Mouse (Mus musculus) limb, embryonic 12.5 days (tissue): ENCODE data around the gene Fam173b. TPM values are rescaled to one million over a fixed set of nuclear protein-coding genes. Genes with fewer than 3 reads are reported as not detected.

Experiments
- ATAC-seq: fragments of 200-750 bp; cut with Nextera tagmentation; 2 replicates; pipeline ENCODE4 v1.8.0; 2017; ENCODE audit warnings: low read depth, moderate TSS enrichment; ENCODE audit not compliant: insufficient number of reproducible peaks, insufficient read depth, low FRiP score, low TSS enrichment
- H3K27ac ChIP-seq: fragments of 300-500 bp; sonication (generic); 2 replicates; pipeline ENCODE4 v1.5.1; 2016; ENCODE audit warnings: mild to moderate bottlenecking, moderate library complexity
- H3K27me3 ChIP-seq: fragments of 300-500 bp; sonication (generic); 2 replicates; pipeline ENCODE4 v1.6.1; 2016; ENCODE audit warnings: mild to moderate bottlenecking, moderate library complexity
- H3K36me3 ChIP-seq: fragments of 300-500 bp; sonication (generic); 2 replicates; pipeline ENCODE4 v1.6.1; 2016; ENCODE audit warnings: mild to moderate bottlenecking, moderate library complexity
- H3K4me1 ChIP-seq: fragments of 300-500 bp; sonication (generic); replicated peaks from 2 replicates; pipeline ENCODE4 v1.6.1; 2016
- H3K4me2 ChIP-seq: fragments of 300-500 bp; sonication (generic); 2 replicates; pipeline ENCODE4 v1.6.1; 2016; ENCODE audit warnings: mild to moderate bottlenecking, moderate library complexity
- H3K4me3 ChIP-seq: fragments of 300-500 bp; sonication (generic); replicated peaks from 2 replicates; pipeline ENCODE4 v1.5.1; 2016; ENCODE audit warnings: mild to moderate bottlenecking
- H3K9ac ChIP-seq: fragments of 300-500 bp; sonication (generic); replicated peaks from 2 replicates; pipeline ENCODE4 v1.6.1; 2016; ENCODE audit warnings: mild to moderate bottlenecking, moderate library complexity
- H3K9me3 ChIP-seq: fragments of 300-500 bp; sonication (generic); 2 replicates; pipeline ENCODE4 v1.6.1; 2016; ENCODE audit warnings: mild to moderate bottlenecking, moderate library complexity
- WGBS: fragments of 180-500 bp; shearing (Covaris S2); methylation state at CpG from one replicate; pipeline ENCODE4 v1.1.7; 2016; 5-methylcytosine and 5-hydroxymethylcytosine counted together
- polyA plus RNA-seq: library from polyadenylated mRNA; unstranded; fragments of >200 nt; fragmentation: Nextera tagmentation; extraction: Ambion mirVana; gene quantifications from 2 replicates; pipeline ENCODE4 v1.2.1, GENCODE M21; 2016

The Fam173b gene
- polyA plus RNA-seq, 1 experiment from 2014 or later: 11.2 TPM

GRCm38 (mm10) chr15:31636091-31636595 is 34.5 kb downstream of the Fam173b start:
- WGBS: 83% methylated on average over 9 of the region's 9 CpGs
- peaks cover 6% of the 10 kb centered on the region for H3K9me3 ChIP-seq
- no peak overlapping the region for H3K27ac ChIP-seq
- H3K9ac ChIP-seq: no peak overlapping the region
- ATAC-seq: no peak
- no peaks in the 10 kb centered on the region for H3K27me3 ChIP-seq
- H3K36me3 ChIP-seq: no peaks in the 10 kb centered on the region
- H3K4me3 ChIP-seq: no peak overlapping the region
- no peak overlapping the region for H3K4me2 ChIP-seq
- H3K4me1 ChIP-seq: no peaks in the 10 kb centered on the region; the same call in 1 of the 2 replicates

GRCm38 (mm10) chr15:31647225-31647624 is 45.6 kb downstream of the Fam173b start:
- no peak overlapping the region for H3K9ac ChIP-seq
- 0 out of 2 replicates have a peak, but pooled peaks cover 5% of the 10 kb centered on the region for H3K27me3 ChIP-seq
- no peaks in the 10 kb centered on the region for H3K36me3 ChIP-seq
- ATAC-seq: no peak
- WGBS: 79% methylated on average over 6 of the region's 6 CpGs
- no peak overlapping the region for H3K27ac ChIP-seq
- peaks cover 8% of the 10 kb centered on the region for H3K4me1 ChIP-seq
- no peak overlapping the region for H3K4me3 ChIP-seq
- no peaks in the 10 kb centered on the region for H3K9me3 ChIP-seq
- no peak overlapping the region for H3K4me2 ChIP-seq

- ATAC-seq: no peak
- no peaks in the 10 kb centered on the region for H3K9me3 ChIP-seq
- no peak overlapping the region for H3K9ac ChIP-seq
- H3K4me3 ChIP-seq: no peak overlapping the region
- no peak overlapping the region for H3K27ac ChIP-seq
- H3K36me3 ChIP-seq: no peaks in the 10 kb centered on the region
- 0 out of 2 replicates have a peak, but pooled peaks cover 5% of the 10 kb centered on the region for H3K27me3 ChIP-seq
- H3K4me2 ChIP-seq: no peak overlapping the region
- H3K4me1 ChIP-seq: peaks cover 8% of the 10 kb centered on the region
- WGBS: 78% methylated on average over 8 of the region's 8 CpGs
Observed at GRCm38 (mm10) chr15:31647851-31648569, 46.4 kb downstream of the Fam173b start.

GRCm38 (mm10) chr15:31649691-31650090 is 48.0 kb downstream of the Fam173b start:
- no peaks in the 10 kb centered on the region for H3K36me3 ChIP-seq
- no peak overlapping the region for H3K9ac ChIP-seq
- peaks cover 8% of the 10 kb centered on the region for H3K4me1 ChIP-seq
- ATAC-seq: no peak
- H3K4me2 ChIP-seq: no peak overlapping the region
- H3K27me3 ChIP-seq: 0 out of 2 replicates have a peak, but pooled peaks cover 5% of the 10 kb centered on the region
- H3K9me3 ChIP-seq: no peaks in the 10 kb centered on the region
- 92% methylated on average over 12 of the region's 12 CpGs for WGBS
- H3K27ac ChIP-seq: no peak overlapping the region
- no peak overlapping the region for H3K4me3 ChIP-seq

GRCm38 (mm10) chr15:31650821-31651220 is 49.2 kb downstream of the Fam173b start:
- no peak overlapping the region for H3K9ac ChIP-seq
- ATAC-seq: no peak
- H3K4me2 ChIP-seq: no peak overlapping the region
- no peak overlapping the region for H3K4me3 ChIP-seq
- no peaks in the 10 kb centered on the region for H3K36me3 ChIP-seq
- 0 out of 2 replicates have a peak, but pooled peaks cover 5% of the 10 kb centered on the region for H3K27me3 ChIP-seq
- WGBS: 89% methylated on average over 7 of the region's 7 CpGs
- no peaks in the 10 kb centered on the region for H3K9me3 ChIP-seq
- no peak overlapping the region for H3K27ac ChIP-seq
- H3K4me1 ChIP-seq: peaks cover 8% of the 10 kb centered on the region

- no peak overlapping the region for H3K9ac ChIP-seq
- H3K36me3 ChIP-seq: no peaks in the 10 kb centered on the region
- H3K27me3 ChIP-seq: no peaks in the 10 kb centered on the region
- H3K9me3 ChIP-seq: no peaks in the 10 kb centered on the region
- no peak overlapping the region for H3K4me2 ChIP-seq
- no peak for ATAC-seq
- no peak overlapping the region for H3K27ac ChIP-seq
- WGBS: 74% methylated on average over 5 of the region's 5 CpGs
- no peaks in the 10 kb centered on the region; the same call in 1 of the 2 replicates for H3K4me1 ChIP-seq
- H3K4me3 ChIP-seq: no peak overlapping the region
Observed at GRCm38 (mm10) chr15:31660133-31660795, 58.6 kb downstream of the Fam173b start.

GRCm38 (mm10) chr15:31660844-31661243 is 59.2 kb downstream of the Fam173b start:
- Histone ChIP-seq H3K36me3 (no peaks in the 10 kb centered on the region), H3K27ac (no peak overlapping the region), H3K9ac (no peak overlapping the region), H3K27me3 (no peaks in the 10 kb centered on the region), H3K4me3 (no peak overlapping the region), H3K9me3 (no peaks in the 10 kb centered on the region), H3K4me2 (no peak overlapping the region), H3K4me1 (no peaks in the 10 kb centered on the region; the same call in 1 of the 2 replicates)
- no peak for ATAC-seq
- 69% methylated on average over 9 of the region's 9 CpGs for WGBS

GRCm38 (mm10) chr15:31661802-31662201 is 60.1 kb downstream of the Fam173b start:
- 53% methylated on average over 4 of the region's 4 CpGs for WGBS
- Histone ChIP-seq H3K9ac (no peak overlapping the region), H3K4me3 (no peak overlapping the region), H3K36me3 (no peaks in the 10 kb centered on the region), H3K27me3 (no peaks in the 10 kb centered on the region), H3K4me2 (no peak overlapping the region), H3K27ac (no peak overlapping the region), H3K9me3 (no peaks in the 10 kb centered on the region), H3K4me1 (no peaks in the 10 kb centered on the region; the same call in 1 of the 2 replicates)
- no peak for ATAC-seq

GRCm38 (mm10) chr15:31663074-31663473 is 61.4 kb downstream of the Fam173b start:
- Histone ChIP-seq H3K4me3 (no peak overlapping the region), H3K9me3 (no peaks in the 10 kb centered on the region), H3K27ac (no peak overlapping the region), H3K27me3 (no peaks in the 10 kb centered on the region), H3K36me3 (no peaks in the 10 kb centered on the region), H3K4me2 (no peak overlapping the region), H3K9ac (no peak overlapping the region), H3K4me1 (no peaks in the 10 kb centered on the region; the same call in 1 of the 2 replicates)
- WGBS: 84% methylated on average over 3 of the region's 3 CpGs
- ATAC-seq: no peak
